Mouse (Mus musculus): ENCODE results near the gene Gapvd1. TPM values are rescaled to one million over a fixed set of nuclear protein-coding genes. Genes with fewer than 3 reads are reported as not detected.
A peak's percentile ranks its signal among the peaks of the same experiment; 100 is the strongest.
"Not testable (repeated sequence)": the region's sequence is repeated elsewhere in the genome, so short reads cannot be mapped to it uniquely, and the experiment has no call there.

Gene Gapvd1
- total RNA-seq (2021): 100 to 1,000 TPM; 105 to 106 TPM
- long read RNA-seq, experiment 1, full-length matches to known transcripts: 4 of 30 reads
- long read RNA-seq, experiment 1, partial matches to known transcripts: 7 of 30 reads
- long read RNA-seq, experiment 1, other reads (novel, unspliced or antisense): 19 of 30 reads
- long read RNA-seq, experiment 2, full-length matches to known transcripts: 4 of 22 reads
- long read RNA-seq, experiment 2, partial matches to known transcripts: 9 of 22 reads
- long read RNA-seq, experiment 2, other reads (novel, unspliced or antisense): 9 of 22 reads

- intact Hi-C loops (cut with DNase I): loop anchor here (1.0 kb wide), 1 partner anchor 18 kb away; no protein-coding TSS in a partner anchor
- peak in 1 of 2 experiments; percentile 17 for DNase-seq (ENCODE audit: low spot score in 2 of 2)
Observed at GRCm38 (mm10) chr2:34754551-34755358, at the start of gene Gapvd1. Gapvd1 (minus strand) TSS chr2:34755232.

DNA sequence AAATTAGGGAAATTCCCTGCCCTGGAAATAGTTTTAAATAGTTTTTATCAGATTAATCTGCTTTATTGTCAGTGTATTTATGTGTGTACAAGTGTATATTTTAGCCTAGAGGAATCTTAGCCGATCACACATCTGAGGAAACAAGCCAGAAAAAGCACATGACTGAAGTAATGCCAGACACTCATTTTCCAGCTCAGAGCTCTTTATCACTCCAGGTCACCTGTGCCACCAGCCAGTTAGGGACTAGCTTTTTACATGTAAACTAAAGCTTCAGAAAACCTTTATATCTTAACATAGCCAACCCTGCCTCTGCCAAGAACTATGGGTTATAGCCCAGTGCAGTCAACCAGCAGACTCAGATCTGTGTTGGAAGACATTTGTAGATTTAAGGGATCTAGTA, 49.8 kb upstream of the Gapvd1 start:
- intact Hi-C loops (cut with DNase I): no loop called here
- no peak for DNase-seq (ENCODE audit: low spot score in 2 of 2)

DNA sequence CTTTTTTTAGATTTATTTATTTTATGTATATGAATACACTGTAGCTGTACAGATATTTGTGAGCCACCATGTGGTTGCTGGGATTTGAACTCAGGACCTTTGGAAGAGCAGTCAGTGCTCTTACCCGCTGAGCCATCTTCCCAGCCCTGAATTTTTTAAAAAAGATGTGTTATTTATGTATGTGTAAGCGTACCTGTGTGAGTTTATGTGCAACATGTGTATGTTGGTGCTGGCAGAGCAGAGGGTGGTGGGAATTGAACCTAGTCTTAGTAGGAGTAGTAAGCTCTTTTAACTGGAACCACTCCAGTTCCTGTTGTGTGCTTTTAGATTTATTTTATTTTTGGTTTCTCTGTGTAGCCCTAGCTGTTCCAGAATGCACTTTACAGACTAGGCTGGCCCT, 49.1 kb upstream of the Gapvd1 start:
- no peak for DNase-seq (ENCODE audit: low spot score in 2 of 2)
- intact Hi-C loops (cut with DNase I): no loop called here

- no peak for DNase-seq (ENCODE audit: low spot score in 2 of 2)
- intact Hi-C loops (cut with DNase I): no loop called here
Observed at GRCm38 (mm10) chr2:34803746-34804145, 48.7 kb upstream of the Gapvd1 start.

GRCm38 (mm10) chr2:34802565-34803245, 47.7 kb upstream of the Gapvd1 start:
- peak in 1 of 2 experiments; percentile 25 for DNase-seq (ENCODE audit: low spot score in 2 of 2)
- intact Hi-C loops (cut with DNase I): not testable (repeated sequence)

- intact Hi-C loops (cut with DNase I): no loop called here
- peak; percentile 98 to 99 for DNase-seq (ENCODE audit: low spot score in 2 of 2)
Observed at GRCm38 (mm10) chr2:34801516-34802482, 46.8 kb upstream of the Gapvd1 start.

- no peak for DNase-seq (ENCODE audit: low spot score in 2 of 2)
- intact Hi-C loops (cut with DNase I): no loop called here
Observed at GRCm38 (mm10) chr2:34800371-34800770, 45.3 kb upstream of the Gapvd1 start.

GRCm38 (mm10) chr2:34799357-34800256, 44.6 kb upstream of the Gapvd1 start, which contains the start of gene Rabepk:
Rabepk (minus strand) TSS chr2:34799912.
- intact Hi-C loops (cut with DNase I): loop anchor here (10.0 kb wide), 1 partner anchor 305 kb away; the partner anchor contains the start of genes AI182371 and Cntrl
- peak; percentile 55 to 67 for DNase-seq (ENCODE audit: low spot score in 2 of 2)

GRCm38 (mm10) chr2:34795426-34795825, 40.4 kb upstream of the Gapvd1 start:
- intact Hi-C loops (cut with DNase I): loop anchor here (10.0 kb wide), 1 partner anchor 309 kb away; the partner anchor contains the start of genes AI182371 and Cntrl
- no peak for DNase-seq (ENCODE audit: low spot score in 2 of 2)

GRCm38 (mm10) chr2:34794511-34794910, 39.5 kb upstream of the Gapvd1 start:
- DNase-seq (ENCODE audit: low spot score in 2 of 2): no peak
- intact Hi-C loops (cut with DNase I): loop anchor here (10.0 kb wide), 1 partner anchor 310 kb away; the partner anchor contains the start of genes AI182371 and Cntrl

GRCm38 (mm10) chr2:34792543-34792942, 37.5 kb upstream of the Gapvd1 start:
- intact Hi-C loops (cut with DNase I): loop anchor here (10.0 kb wide), 1 partner anchor 312 kb away; the partner anchor contains the start of genes AI182371 and Cntrl

DNA sequence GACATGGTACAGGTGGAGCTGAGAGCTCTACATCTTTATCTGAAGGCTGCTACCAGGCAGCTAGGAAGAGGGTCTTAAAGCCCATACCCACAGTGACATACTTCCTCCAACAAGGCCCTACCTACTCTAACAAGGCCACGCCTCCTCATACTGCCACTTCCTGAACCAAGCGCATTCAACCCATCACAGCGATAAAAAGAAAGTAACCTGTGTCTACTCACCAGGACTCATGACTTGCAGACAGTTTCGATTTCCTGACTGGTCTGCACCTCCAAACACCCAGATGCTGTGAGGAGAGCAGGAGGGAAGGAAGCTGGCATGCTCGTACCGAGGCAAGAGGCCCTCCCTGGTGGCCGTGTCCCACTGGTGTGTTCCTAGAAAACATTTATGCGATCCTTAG, 35.2 kb upstream of the Gapvd1 start:
- no peak for DNase-seq (ENCODE audit: low spot score in 2 of 2)
- intact Hi-C loops (cut with DNase I): loop anchor here (10.0 kb wide), 1 partner anchor 315 kb away; the partner anchor contains the start of genes AI182371 and Cntrl

More at GRCm38 (mm10) chr2:34792543-34792942, 37.5 kb upstream of the Gapvd1 start:
- not testable (repeated sequence) for DNase-seq (ENCODE audit: low spot score in 2 of 2)

DNA sequence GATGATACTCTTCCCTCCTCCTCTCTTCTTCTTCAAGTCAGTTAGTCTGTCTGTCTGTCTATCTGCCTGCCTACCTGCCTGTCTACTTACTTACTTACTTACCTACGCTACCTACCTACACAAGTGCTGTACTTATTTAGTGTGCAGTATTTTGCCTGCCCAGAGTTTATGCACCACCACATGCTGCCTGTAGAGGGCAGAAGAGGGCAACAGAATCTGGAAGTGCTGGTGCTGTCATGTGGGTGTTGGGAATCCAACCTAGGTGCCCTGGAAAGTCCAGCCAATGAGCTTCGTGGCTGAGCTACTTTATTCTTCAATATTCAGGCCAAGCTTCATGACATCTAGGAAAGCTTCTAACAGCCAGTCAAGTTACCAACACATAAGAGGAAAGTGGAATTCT, 29.1 kb upstream of the Gapvd1 start:
- intact Hi-C loops (cut with DNase I): no loop called here
- DNase-seq (ENCODE audit: low spot score in 2 of 2): peak; percentile 34 to 36

DNA sequence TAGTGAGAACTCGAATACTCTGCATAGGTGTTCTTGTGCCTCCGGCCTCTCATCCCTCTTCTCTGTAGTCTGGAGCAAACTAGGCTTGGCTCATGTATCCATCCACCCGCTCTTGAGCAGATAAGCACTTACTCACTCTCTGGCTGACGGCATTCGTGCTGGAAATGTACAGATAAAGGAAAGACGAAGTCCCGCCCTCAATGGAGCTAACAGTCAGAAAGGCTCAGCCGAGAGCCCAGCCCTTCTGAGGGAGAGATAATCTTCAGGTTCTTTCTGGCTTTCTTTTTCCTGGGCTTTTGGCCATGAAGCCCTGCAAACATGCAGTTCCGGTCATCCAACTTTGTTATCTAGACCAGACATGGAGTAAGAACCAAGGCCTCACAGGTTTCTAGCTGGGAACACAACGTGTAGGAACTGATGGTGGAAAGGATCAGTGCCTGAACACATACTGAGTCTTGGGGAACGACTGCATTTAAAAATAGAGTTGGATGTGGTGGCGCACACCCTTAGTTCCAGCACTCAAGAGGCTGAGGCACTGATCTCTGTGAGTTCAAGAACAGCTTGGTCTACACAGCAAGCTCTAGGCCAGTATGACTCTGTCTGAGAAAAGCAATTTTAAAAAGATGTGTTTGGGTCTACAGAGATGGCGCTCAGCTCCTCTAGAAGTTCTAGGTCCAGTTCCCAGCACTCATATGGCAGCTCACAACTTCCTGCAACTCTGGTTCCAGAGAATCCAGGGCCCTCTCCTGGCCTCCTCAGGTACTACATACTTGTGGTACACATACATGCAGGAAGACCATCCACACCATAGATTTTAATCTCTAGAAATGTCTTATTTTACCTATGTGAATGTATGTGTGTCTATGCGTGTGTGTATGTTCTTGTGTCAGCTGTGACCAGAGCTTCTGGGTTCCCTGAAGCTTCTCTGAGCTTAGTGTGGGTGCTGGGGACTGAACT, 28.3 kb upstream of the Gapvd1 start:
- intact Hi-C loops (cut with DNase I): no loop called here
- DNase-seq (ENCODE audit: low spot score in 2 of 2): no peak

GRCm38 (mm10) chr2:34777237-34777868, 22.3 kb upstream of the Gapvd1 start:
- intact Hi-C loops (cut with DNase I): no loop called here
- no peak for DNase-seq (ENCODE audit: low spot score in 2 of 2)

DNA sequence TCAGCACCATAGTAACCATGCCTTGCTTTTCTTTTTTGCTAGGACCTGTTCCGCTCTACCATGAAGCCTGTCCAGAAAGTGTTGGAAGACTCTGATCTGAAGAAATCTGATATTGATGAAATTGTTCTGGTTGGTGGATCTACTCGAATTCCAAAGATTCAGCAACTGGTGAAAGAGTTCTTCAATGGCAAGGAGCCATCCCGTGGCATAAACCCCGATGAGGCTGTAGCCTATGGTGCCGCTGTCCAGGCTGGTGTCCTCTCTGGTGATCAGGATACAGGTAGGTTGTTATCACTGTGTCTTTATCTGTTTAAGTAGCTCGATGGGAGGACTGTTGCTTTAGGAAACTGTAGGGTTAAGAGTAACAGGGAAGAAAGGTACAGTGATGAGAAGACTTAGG, 19.5 kb upstream of the Gapvd1 start:
- no peak for DNase-seq (ENCODE audit: low spot score in 2 of 2)
- intact Hi-C loops (cut with DNase I): no loop called here
